Mouse (Mus musculus) hindbrain, embryonic 10.5 days (tissue): ENCODE measurements around the gene Fam241b. TPM values are rescaled to one million over a fixed set of nuclear protein-coding genes. Genes with fewer than 3 reads are reported as not detected.
A peak's percentile ranks its signal among the peaks of the same experiment; 100 is the strongest.

Experiments used
- DNase-seq: peaks from one replicate; pipeline ENCODE4 v3.0.0-alpha.2; 2017; ENCODE audit warnings: low spot score
- H3K27ac ChIP-seq: fragments of 300-500 bp; sonication (generic); 2 replicates; pipeline ENCODE4 v1.5.1; 2016; ENCODE audit warnings: mild to moderate bottlenecking, moderate library complexity
- H3K27me3 ChIP-seq: fragments of 300-500 bp; sonication (generic); 2 replicates; pipeline ENCODE4 v1.6.1; 2016; ENCODE audit warnings: mild to moderate bottlenecking; ENCODE audit not compliant: poor library complexity, insufficient read depth, severe bottlenecking
- H3K36me3 ChIP-seq: fragments of 300-500 bp; sonication (generic); 2 replicates; pipeline ENCODE4 v1.6.1; 2016; ENCODE audit warnings: mild to moderate bottlenecking, moderate library complexity
- H3K4me1 ChIP-seq: fragments of 300-500 bp; sonication (generic); replicated peaks from 2 replicates; pipeline ENCODE4 v1.6.1; 2016; ENCODE audit warnings: mild to moderate bottlenecking
- H3K4me3 ChIP-seq: fragments of 300-500 bp; sonication (generic); 2 replicates; pipeline ENCODE4 v1.5.1; 2016; ENCODE audit warnings: mild to moderate bottlenecking, moderate library complexity
- H3K9me3 ChIP-seq: fragments of 300-500 bp; sonication (generic); 2 replicates; pipeline ENCODE4 v1.6.1; 2016; ENCODE audit warnings: mild to moderate bottlenecking, moderate library complexity
- WGBS: fragments of 180-500 bp; shearing (Covaris S2); methylation state at CpG from one replicate; pipeline ENCODE4 v1.1.7; 2016; 5-methylcytosine and 5-hydroxymethylcytosine counted together
- polyA plus RNA-seq: library from polyadenylated mRNA; unstranded; fragments of >200 nt; fragmentation: Nextera tagmentation; extraction: Ambion mirVana; gene quantifications from 2 replicates; pipeline ENCODE4 v1.2.1, GENCODE M21; 2016

Gene Fam241b
- polyA plus RNA-seq, 1 experiment from 2014 or later: 22.7 TPM

DNA sequence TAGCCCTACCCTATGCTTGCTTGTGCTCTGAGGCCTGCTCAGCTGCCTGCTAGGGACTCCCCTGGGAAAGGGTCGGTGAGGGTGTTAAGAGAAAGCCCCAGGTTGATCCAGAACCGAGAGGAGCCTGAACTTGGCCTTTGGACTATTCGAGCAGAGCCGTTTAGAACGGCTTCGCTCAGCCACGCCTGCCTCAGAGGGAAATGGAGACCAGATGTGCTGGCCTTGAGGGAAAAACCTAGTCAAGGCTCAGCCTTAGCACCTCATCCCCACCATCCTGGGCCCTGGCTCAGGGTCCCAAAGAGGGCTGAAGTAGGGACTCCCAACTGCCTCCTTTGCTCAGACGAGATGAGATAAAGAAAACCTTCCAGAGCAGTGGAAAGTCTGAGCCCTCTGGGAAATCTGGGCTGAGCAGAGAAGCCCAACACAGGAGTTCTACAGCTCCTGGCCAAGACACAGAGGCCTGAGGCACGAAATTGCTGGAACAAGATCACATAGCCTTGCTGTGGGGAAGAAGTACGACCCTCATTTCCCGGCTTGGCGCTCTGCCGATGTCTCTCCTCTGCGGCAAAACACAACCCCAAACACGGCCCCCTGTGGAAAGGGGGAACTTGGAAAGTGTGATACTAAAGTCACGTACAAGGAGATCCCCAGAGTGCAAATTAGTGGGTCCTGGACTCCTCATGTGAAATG lies 83.4 kb downstream of the Fam241b start:
- H3K4me3 ChIP-seq: no peak overlapping the region
- no peak for DNase-seq
- H3K27me3 ChIP-seq: 0 out of 2 replicates have a peak, but pooled peaks cover 6% of the 10 kb centered on the region
- H3K9me3 ChIP-seq: no peaks in the 10 kb centered on the region
- 62% methylated on average over 16 of the region's 16 CpGs for WGBS
- no peaks in the 10 kb centered on the region for H3K36me3 ChIP-seq
- H3K27ac ChIP-seq: 0 out of 2 replicates have a peak overlapping the region, but pooled peaks have one; percentile 16
- H3K4me1 ChIP-seq: peaks cover 31% of the 10 kb centered on the region

DNA sequence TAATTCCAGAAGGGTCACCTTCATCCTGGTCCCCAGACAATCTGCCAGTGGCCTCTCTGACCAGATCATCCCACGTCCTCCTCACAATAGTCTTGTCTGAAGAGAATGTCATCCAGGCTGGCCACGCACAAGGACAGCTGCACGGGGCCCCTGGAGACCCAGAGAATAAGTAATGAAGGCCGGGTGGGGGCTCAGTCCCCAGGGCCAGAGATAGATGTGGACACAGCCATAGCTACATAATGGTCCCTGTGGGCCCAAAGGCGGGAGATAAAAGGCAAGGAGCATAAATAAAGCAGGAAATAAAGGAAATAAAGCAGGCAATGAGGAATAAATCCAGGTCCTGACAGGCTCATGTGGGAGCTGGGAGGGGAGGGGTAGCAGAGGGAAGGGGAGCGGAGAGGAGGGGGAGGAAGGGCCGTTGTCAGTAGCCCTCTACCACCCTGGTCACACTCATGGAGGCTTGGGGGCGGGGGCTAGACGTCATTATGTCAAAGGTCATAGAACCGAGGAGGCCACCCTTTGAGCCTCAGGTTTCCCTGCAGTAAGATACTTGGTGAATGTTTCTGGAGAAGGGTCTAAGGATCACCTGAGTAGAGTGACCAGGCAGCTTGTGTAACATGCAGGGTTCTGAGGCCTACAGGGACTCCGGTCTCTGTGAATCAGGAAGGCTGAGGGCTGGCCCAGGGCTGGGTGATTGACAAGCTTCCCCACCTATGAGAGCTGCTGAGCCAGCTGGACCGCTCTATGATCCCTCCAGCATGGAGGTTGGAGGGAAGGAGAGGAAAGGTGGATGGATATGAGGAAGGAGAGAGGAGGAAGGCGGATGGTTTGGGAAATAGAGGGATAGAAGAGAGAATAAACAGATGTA lies 85.0 kb downstream of the Fam241b start:
- peaks cover 31% of the 10 kb centered on the region for H3K4me1 ChIP-seq
- DNase-seq: no peak
- H3K36me3 ChIP-seq: no peaks in the 10 kb centered on the region
- H3K27me3 ChIP-seq: 0 out of 2 replicates have a peak, but pooled peaks cover 6% of the 10 kb centered on the region
- WGBS: 62% methylated on average over 13 of the region's 13 CpGs
- H3K27ac ChIP-seq: peak overlapping the region; percentile 59
- no peaks in the 10 kb centered on the region for H3K9me3 ChIP-seq
- H3K4me3 ChIP-seq: no peak overlapping the region

Other genes with a start within 250 kb of the Fam241b start
- gene Col13a1, start 164.8 kb downstream of the Fam241b start, polyA plus RNA-seq: 1.9 and 2.5 TPM in 2 replicates
- gene Neurog3, start 10.8 kb downstream of the Fam241b start, polyA plus RNA-seq: 2.1 and 3.5 TPM in 2 replicates
- gene Tspan15, start 87.3 kb upstream of the Fam241b start, polyA plus RNA-seq: 18.6 and 18.8 TPM in 2 replicates
- gene Tacr2, start 108.5 kb upstream of the Fam241b start, polyA plus RNA-seq: not detected in 2 replicates
- 30.0 and 34.0 TPM in 2 replicates for gene Hk1, start 236.0 kb upstream of the Fam241b start, polyA plus RNA-seq